ENCODE assay signal across 11 mouse cellular contexts in the genomic region with DNA sequence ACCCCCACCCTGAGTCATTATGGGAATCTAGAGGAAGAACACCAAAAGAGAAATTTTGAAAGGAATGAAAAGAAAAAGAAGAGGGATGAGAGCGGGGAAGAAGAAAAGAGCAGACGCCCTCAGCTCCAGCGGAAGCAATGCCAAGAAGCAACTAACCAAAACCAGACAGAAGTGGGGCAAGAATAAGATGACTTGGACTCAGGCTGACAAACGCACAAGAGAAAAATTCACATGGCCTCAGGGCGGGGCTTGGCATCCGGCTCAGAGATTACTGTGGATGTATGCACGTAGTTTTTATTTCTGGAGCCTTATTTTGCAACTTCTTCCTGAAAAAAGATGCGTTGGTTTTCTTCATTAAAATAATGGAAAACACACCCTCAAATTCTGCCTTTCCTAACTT. TPM values are rescaled to one million over a fixed set of nuclear protein-coding genes. Genes with fewer than 3 reads are reported as not detected.
DNase-seq lines count a peak whose midpoint lies in the region; ATAC-seq and TF ChIP-seq lines count a peak whose summit lies in the region.
"Had no signal": no experiment of that assay in that cellular context is flagged by ENCODE, and none has a peak within 500 bp of the region (broad histone marks: within the 10 kb centered on the region; RNA-seq: fewer than 3 reads in every experiment).

No protein-coding gene starts in this region.

- TF ChIP-seq POLR2A in MEL (IDR thresholded peaks at IDR 0.05; ENCODE audit: control insufficient read depth in 1 of 2, insufficient read depth in 1 of 2, low read depth in 1 of 2, low read length in 2 of 2, poor library complexity in 1 of 2): no peak

- 71% methylated on average over 8 of the region's 8 CpGs for WGBS in heart, embryonic 11.5 days (ENCODE audit: insufficient replicate concordance)
- WGBS in embryonic facial prominence, embryonic 15.5 days: 19% methylated on average over 8 of the region's 8 CpGs
- WGBS in limb, embryonic 12.5 days: 24% methylated on average over 8 of the region's 8 CpGs
- 72% methylated on average over 8 of the region's 8 CpGs for WGBS in hindbrain, embryonic 11.5 days

- H3K4me2 ChIP-seq in heart, embryonic 11.5 days: no peak overlapping the region
- peak overlapping the region; percentile 46 for H3K4me2 ChIP-seq in embryonic facial prominence, embryonic 15.5 days (replicated peaks)
- 0 out of 2 replicates have a peak overlapping the region, but pooled peaks have one; percentile 9 for H3K4me2 ChIP-seq in limb, embryonic 12.5 days
- H3K4me2 ChIP-seq in hindbrain, embryonic 11.5 days (replicated peaks; ENCODE audit: low read depth, low read length): no peak overlapping the region
- H3K4me2 ChIP-seq: liver, embryonic 11.5 days had no signal

- H3K4me1 ChIP-seq in heart, embryonic 11.5 days (ENCODE audit: control insufficient read depth, insufficient read depth, low read length): peaks cover 5% of the 10 kb centered on the region; the same call in 1 of the 2 replicates
- H3K4me1 ChIP-seq in MEL (ENCODE audit: control insufficient read depth in 1 of 2, insufficient read depth in 2 of 2, low read length in 2 of 2): peaks cover 0 to 11% of the 10 kb centered on the region in 2 experiments; a peak in 2 of 4 replicates
- peaks cover 21% of the 10 kb centered on the region for H3K4me1 ChIP-seq in embryonic facial prominence, embryonic 15.5 days
- H3K4me1 ChIP-seq in limb, embryonic 12.5 days (replicated peaks): peaks cover 37% of the 10 kb centered on the region
- no peaks in the 10 kb centered on the region for H3K4me1 ChIP-seq in hindbrain, embryonic 11.5 days (replicated peaks; ENCODE audit: control insufficient read depth, insufficient read depth, low read length)

- no peak overlapping the region for H3K9ac ChIP-seq in heart, embryonic 11.5 days (ENCODE audit: low read depth, low read length)
- no peak overlapping the region for H3K9ac ChIP-seq in MEL (ENCODE audit: control insufficient read depth, low read depth, low read length, poor library complexity, severe bottlenecking)
- no peak overlapping the region for H3K9ac ChIP-seq in embryonic facial prominence, embryonic 15.5 days
- H3K9ac ChIP-seq in limb, embryonic 12.5 days (replicated peaks): no peak overlapping the region
- no peak overlapping the region for H3K9ac ChIP-seq in hindbrain, embryonic 11.5 days (ENCODE audit: low read depth, low read length)

- H3K4me3 ChIP-seq in heart, embryonic 11.5 days (ENCODE audit: low read depth, low read length): no peak overlapping the region
- no peak overlapping the region for H3K4me3 ChIP-seq in MEL (ENCODE audit: control insufficient read depth in 1 of 2, insufficient read depth in 1 of 2, low read depth in 2 of 2, low read length in 2 of 2)
- no peak overlapping the region for H3K4me3 ChIP-seq in embryonic facial prominence, embryonic 15.5 days (replicated peaks)
- H3K4me3 ChIP-seq in limb, embryonic 12.5 days (replicated peaks): no peak overlapping the region
- H3K4me3 ChIP-seq in hindbrain, embryonic 11.5 days (ENCODE audit: low read depth, low read length): no peak overlapping the region

- H3K9me3 ChIP-seq in heart, embryonic 11.5 days (replicated peaks; ENCODE audit: control insufficient read depth, low read length): no peaks in the 10 kb centered on the region
- H3K9me3 ChIP-seq in MEL (replicated peaks; ENCODE audit: insufficient read depth, low read length): no peaks in the 10 kb centered on the region
- H3K9me3 ChIP-seq in embryonic facial prominence, embryonic 15.5 days (replicated peaks): no peaks in the 10 kb centered on the region
- H3K9me3 ChIP-seq in limb, embryonic 12.5 days: no peaks in the 10 kb centered on the region
- no peaks in the 10 kb centered on the region for H3K9me3 ChIP-seq in hindbrain, embryonic 11.5 days (ENCODE audit: control insufficient read depth, low read length)

- no peaks in the 10 kb centered on the region for H3K27me3 ChIP-seq in heart, embryonic 11.5 days (ENCODE audit: control insufficient read depth, insufficient read depth, low read length)
- no peaks in the 10 kb centered on the region for H3K27me3 ChIP-seq in MEL (ENCODE audit: control insufficient read depth in 1 of 2, insufficient read depth in 2 of 2, low read length in 2 of 2)
- H3K27me3 ChIP-seq in embryonic facial prominence, embryonic 15.5 days: no peaks in the 10 kb centered on the region
- no peaks in the 10 kb centered on the region for H3K27me3 ChIP-seq in limb, embryonic 12.5 days
- no peaks in the 10 kb centered on the region for H3K27me3 ChIP-seq in hindbrain, embryonic 11.5 days (ENCODE audit: control insufficient read depth, insufficient read depth, low read length)

- no peaks in the 10 kb centered on the region for H3K36me3 ChIP-seq in heart, embryonic 11.5 days (ENCODE audit: control insufficient read depth, insufficient read depth, low read length)
- H3K36me3 ChIP-seq in MEL (ENCODE audit: control insufficient read depth in 1 of 2, insufficient read depth in 2 of 2, low read length in 2 of 2): peaks cover 0 to 15% of the 10 kb centered on the region in 2 experiments; a peak in 2 of 4 replicates
- H3K36me3 ChIP-seq in embryonic facial prominence, embryonic 15.5 days: no peaks in the 10 kb centered on the region
- no peaks in the 10 kb centered on the region for H3K36me3 ChIP-seq in limb, embryonic 12.5 days
- no peaks in the 10 kb centered on the region for H3K36me3 ChIP-seq in hindbrain, embryonic 11.5 days (ENCODE audit: control insufficient read depth, insufficient read depth, low read length)

- no peak overlapping the region for H3K27ac ChIP-seq in heart, embryonic 11.5 days (ENCODE audit: low read depth, low read length)
- 0 out of 2 replicates have a peak overlapping the region, but pooled peaks have one; percentile 28 for H3K27ac ChIP-seq in MEL (ENCODE audit: control insufficient read depth, low read depth, low read length)
- H3K27ac ChIP-seq in embryonic facial prominence, embryonic 15.5 days (replicated peaks): peak overlapping the region; percentile 93
- peak overlapping the region; percentile 75 for H3K27ac ChIP-seq in limb, embryonic 12.5 days
- no peak overlapping the region for H3K27ac ChIP-seq in hindbrain, embryonic 11.5 days (ENCODE audit: low read depth, low read length)
- H3K27ac ChIP-seq: hindbrain, postnatal 0 days had no signal

- TF ChIP-seq CTCF in MEL (IDR thresholded peaks at IDR 0.05 in 2 of 3, conservative IDR thresholded peaks at IDR 0.05 in 1 of 3; ENCODE audit: control insufficient read depth in 1 of 3, insufficient read depth in 1 of 3, low read depth in 2 of 3, low read length in 3 of 3, poor library complexity in 1 of 3, severe bottlenecking in 1 of 3): no peak

- peak; percentile 93 for DNase-seq in heart, adult 11 months
- DNase-seq in MEL (ENCODE audit: low read depth, low spot score): no peak
- DNase-seq in left cerebral cortex, adult 8-10 months (ENCODE audit: low spot score in 2 of 2): no peak
- DNase-seq in hindbrain, embryonic 11.5 days (ENCODE audit: low spot score): no peak
- DNase-seq: midbrain, embryonic 14.5 days had no signal

- TF ChIP-seq EP300 in MEL (IDR thresholded peaks at IDR 0.05; ENCODE audit: low read depth in 1 of 2, low read length in 2 of 2): no peak

- ATAC-seq in heart, embryonic 11.5 days (replicated peaks; ENCODE audit: insufficient number of reproducible peaks, low FRiP score, low TSS enrichment): no peak
- ATAC-seq in embryonic facial prominence, embryonic 15.5 days (ENCODE audit: insufficient number of reproducible peaks, low FRiP score, low TSS enrichment, low read depth): peak; percentile 80
- no peak for ATAC-seq in limb, embryonic 12.5 days (ENCODE audit: insufficient number of reproducible peaks, insufficient read depth, low FRiP score, low TSS enrichment, low read depth)
- no peak for ATAC-seq in megakaryocyte-erythroid progenitor cell, adult 5-6 weeks (replicated peaks; ENCODE audit: low FRiP score, low TSS enrichment, poor library complexity, severe bottlenecking)
- ATAC-seq in hindbrain, embryonic 11.5 days (ENCODE audit: low FRiP score): no peak
- ATAC-seq: hindbrain, postnatal 0 days had no signal

- no peak for TF ChIP-seq RAD21 in MEL (IDR thresholded peaks at IDR 0.05; ENCODE audit: low read depth, low read length)

- no peaks in the 10 kb centered on the region for H3K79me2 ChIP-seq in MEL (ENCODE audit: control insufficient read depth, insufficient read depth, low read length, poor library complexity)

TF ChIP-seq in MEL, 35 proteins besides CTCF, POLR2A, EP300 and RAD21 (continues in another document):
- TF ChIP-seq GATA1 (IDR thresholded peaks at IDR 0.05; ENCODE audit: low read depth, low read length) (no peak), MYC (IDR thresholded peaks at IDR 0.05; ENCODE audit: low read depth, low read length) (no peak), GABPA (IDR thresholded peaks at IDR 0.05; ENCODE audit: low read depth, low read length) (no peak)

RNA-seq across cellular contexts. Expression of a gene that starts 41.3 kb away (rescaled TPM):
- polyA plus RNA-seq in heart, embryonic 11.5 days (2014; fragmentation: Nextera tagmentation; extraction: Ambion mirVana): 10.8 and 14.1 TPM in 2 replicates
- 3.3 and 3.5 TPM in 2 replicates for total RNA-seq in MEL (2012; rRNA removed)
- polyA plus RNA-seq in MEL (2012; ENCODE audit: insufficient read depth in 1 of 2, insufficient read length in 2 of 2, low read depth in 1 of 2, low replicate concordance in 2 of 2, missing spikeins in 1 of 2): 1 to 10 TPM in 1 of 2 experiments, not detected in 1; 4.2 TPM
- 28.6 and 30.3 TPM in 2 replicates for polyA plus RNA-seq in embryonic facial prominence, embryonic 15.5 days (2015; fragmentation: Nextera tagmentation; extraction: Ambion mirVana)
- polyA plus RNA-seq in limb, embryonic 12.5 days (2016; fragmentation: Nextera tagmentation; extraction: Ambion mirVana): 39.8 and 40.1 TPM in 2 replicates
- 5.7 and 13.5 TPM in 2 replicates for total RNA-seq in megakaryocyte-erythroid progenitor cell, adult 5-6 weeks (2014; fragmentation: Nextera tagmentation)
- total RNA-seq in megakaryocyte-erythroid progenitor cell, adult 5-6 weeks (2017): 9.2 and 10.0 TPM in 2 replicates
- 10 to 100 TPM in 3 of 4 experiments, 1 to 10 TPM in 1; 10.0 to 11.4 (median 10.6) TPM for total RNA-seq in left cerebral cortex, adult 8-10 months (2022)
- polyA plus RNA-seq in hindbrain, embryonic 11.5 days (2014; fragmentation: Nextera tagmentation; extraction: Ambion mirVana): 25.1 and 31.5 TPM in 2 replicates

RNA-seq across cellular contexts. Expression of a gene that starts 48.7 kb away (rescaled TPM):
- 9.1 and 9.7 TPM in 2 replicates for polyA plus RNA-seq in heart, embryonic 11.5 days (2014; fragmentation: Nextera tagmentation; extraction: Ambion mirVana)
- not detected in 2 replicates for total RNA-seq in MEL (2012; rRNA removed)
- not detected for polyA plus RNA-seq in MEL (2012; ENCODE audit: insufficient read depth in 1 of 2, insufficient read length in 2 of 2, low read depth in 1 of 2, low replicate concordance in 2 of 2, missing spikeins in 1 of 2)
- 98.5 and 110 TPM in 2 replicates for polyA plus RNA-seq in embryonic facial prominence, embryonic 15.5 days (2015; fragmentation: Nextera tagmentation; extraction: Ambion mirVana)
- polyA plus RNA-seq in limb, embryonic 12.5 days (2016; fragmentation: Nextera tagmentation; extraction: Ambion mirVana): 194 and 204 TPM in 2 replicates
- total RNA-seq in megakaryocyte-erythroid progenitor cell, adult 5-6 weeks (2014; fragmentation: Nextera tagmentation): not detected in 2 replicates
- not detected in 2 replicates for total RNA-seq in megakaryocyte-erythroid progenitor cell, adult 5-6 weeks (2017)
- total RNA-seq in left cerebral cortex, adult 8-10 months (2022): 1 to 10 TPM; 3.9 to 6.3 (median 5.2) TPM
- polyA plus RNA-seq in hindbrain, embryonic 11.5 days (2014; fragmentation: Nextera tagmentation; extraction: Ambion mirVana): 51.8 and 71.0 TPM in 2 replicates

Comparison
In these comparisons a context has a peak if more than half of its experiments do, and no peak if none do; other contexts are left out.
1. H3K27ac ChIP-seq: peak in MEL (single experiment), embryonic facial prominence, embryonic 15.5 days (single experiment) and limb, embryonic 12.5 days (single experiment); none in heart, embryonic 11.5 days (single experiment) and hindbrain, embryonic 11.5 days (single experiment).
2. H3K4me2 ChIP-seq: peak in embryonic facial prominence, embryonic 15.5 days (single experiment) and limb, embryonic 12.5 days (single experiment); none in heart, embryonic 11.5 days (single experiment) and hindbrain, embryonic 11.5 days (single experiment).
3. RNA of a gene that starts 48.7 kb away (polyA plus RNA-seq): 194 to 204 TPM in limb, embryonic 12.5 days, 98.5 to 110 TPM in embryonic facial prominence, embryonic 15.5 days, 51.8 to 71.0 TPM in hindbrain, embryonic 11.5 days and 9.1 to 9.7 TPM in heart, embryonic 11.5 days; not detected in MEL; every median in the first group is over 10 times any median in the second.